Mouse (Mus musculus) limb, embryonic 14.5 days (tissue): ENCODE measurements around the gene Bbc3. TPM values are rescaled to one million over a fixed set of nuclear protein-coding genes. Genes with fewer than 3 reads are reported as not detected.

Source experiments
- ATAC-seq: fragments of 200-750 bp; cut with Nextera tagmentation; 2 replicates; pipeline ENCODE4 v1.8.0; 2017; ENCODE audit warnings: low read depth, moderate number of reproducible peaks, moderate TSS enrichment; ENCODE audit not compliant: low FRiP score
- DNase-seq: peaks from one replicate; pipeline ENCODE4 v3.0.0-alpha.2; 2015; ENCODE audit warnings: low spot score
- H3K27ac ChIP-seq: fragments of 300-500 bp; sonication (generic); replicated peaks from 2 replicates; pipeline ENCODE4 v1.5.1; 2014; ENCODE audit warnings: low read depth, mild to moderate bottlenecking, low read length, moderate library complexity, mixed read lengths
- H3K27me3 ChIP-seq: fragments of 300-500 bp; sonication (generic); 2 replicates; pipeline ENCODE4 v1.6.1; 2014; ENCODE audit warnings: low read length, mixed read lengths; ENCODE audit not compliant: control insufficient read depth, insufficient read depth
- H3K36me3 ChIP-seq: fragments of 300-500 bp; sonication (generic); 2 replicates; pipeline ENCODE4 v1.6.1; 2014; ENCODE audit warnings: mild to moderate bottlenecking, low read length, moderate library complexity, mixed read lengths; ENCODE audit not compliant: control insufficient read depth, insufficient read depth
- H3K4me1 ChIP-seq: fragments of 300-500 bp; sonication (generic); 2 replicates; pipeline ENCODE4 v1.6.1; 2014; ENCODE audit warnings: antibody characterized with exemption, low read length, mixed read lengths; ENCODE audit not compliant: control insufficient read depth, insufficient read depth
- H3K4me2 ChIP-seq: fragments of 300-500 bp; sonication (generic); replicated peaks from 2 replicates; pipeline ENCODE4 v1.6.1; 2014; ENCODE audit warnings: low read depth, mild to moderate bottlenecking, low read length, moderate library complexity; ENCODE audit not compliant: severe bottlenecking
- H3K4me3 ChIP-seq: fragments of 300-500 bp; sonication (generic); replicated peaks from 2 replicates; pipeline ENCODE4 v1.5.1; 2014; ENCODE audit warnings: low read length
- H3K9ac ChIP-seq: fragments of 300-500 bp; sonication (generic); 2 replicates; pipeline ENCODE4 v1.6.1; 2014; ENCODE audit warnings: mild to moderate bottlenecking, low read depth, low read length, moderate library complexity; ENCODE audit not compliant: severe bottlenecking
- H3K9me3 ChIP-seq: fragments of 300-500 bp; sonication (generic); 2 replicates; pipeline ENCODE4 v1.6.1; 2016; ENCODE audit warnings: low read length; ENCODE audit not compliant: control insufficient read depth
- POLR2A ChIP-seq: fragments of 200-500 bp; IDR thresholded peaks from 2 replicates; pipeline ENCODE4 v1.8.0; 2012; ENCODE audit warnings: inconsistent platforms, mild to moderate bottlenecking, moderate library complexity, borderline replicate concordance; ENCODE audit not compliant: insufficient read depth, insufficient read length; ENCODE audit errors: extremely low read depth
- WGBS: fragments of 180-500 bp; shearing (Covaris S2); extraction: QIAGEN DNeasy Blood & Tissue Kit; methylation state at CpG from one replicate; pipeline ENCODE4 v1.1.7; 2014; 5-methylcytosine and 5-hydroxymethylcytosine counted together
- polyA plus RNA-seq, 2 experiments: library from polyadenylated mRNA; depleted of rRNA in 1 of 2; stranded (reverse) in 1 of 2; unstranded in 1 of 2; fragments of >200 nt; fragmentation: Nextera tagmentation in 1 of 2; extraction: Ambion mirVana in 1 of 2; gene quantifications; 2 replicates each; pipeline versions ENCODE4 v1.2.1 to v1.2.3; 2012 to 2014

Bbc3 gene
- polyA plus RNA-seq, 2 experiments = 3.7 to 7.4 TPM

DNA sequence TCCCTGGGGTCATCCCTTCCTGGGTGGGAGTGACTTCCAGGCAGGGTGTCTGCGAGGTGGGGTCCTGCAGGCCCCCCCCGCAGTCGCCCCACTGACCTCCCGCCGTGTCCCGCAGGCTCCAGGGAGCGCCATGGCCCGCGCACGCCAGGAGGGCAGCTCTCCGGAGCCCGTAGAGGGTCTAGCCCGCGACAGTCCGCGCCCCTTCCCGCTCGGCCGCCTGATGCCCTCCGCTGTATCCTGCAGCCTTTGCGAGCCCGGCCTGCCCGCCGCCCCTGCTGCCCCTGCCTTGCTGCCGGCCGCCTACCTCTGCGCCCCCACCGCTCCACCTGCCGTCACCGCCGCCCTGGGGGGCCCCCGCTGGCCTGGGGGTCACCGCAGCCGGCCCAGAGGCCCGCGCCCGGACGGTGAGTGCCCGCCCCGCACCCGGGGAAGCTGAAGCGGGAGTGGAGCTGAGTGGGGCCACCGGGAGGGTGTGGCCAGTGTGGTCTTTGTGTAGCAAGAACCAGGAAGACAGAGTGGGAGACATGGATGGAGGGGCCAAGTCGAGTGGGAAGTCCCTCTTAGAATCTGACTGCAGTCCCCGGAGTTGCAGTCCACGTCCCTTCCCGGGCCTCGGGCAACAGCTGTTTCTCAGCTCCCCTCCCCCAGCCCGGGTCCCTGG is 3.9 kb downstream of the Bbc3 start:
- Histone ChIP-seq H3K36me3 (peaks cover 6% of the 10 kb centered on the region; the same call in 1 of the 2 replicates), H3K9me3 (no peaks in the 10 kb centered on the region), H3K4me3 (peak overlapping the region; percentile 61), H3K27ac (peak overlapping the region; percentile 52; the same call in 1 of the 2 replicates), H3K4me1 (peaks cover 42% of the 10 kb centered on the region), H3K27me3 (0 out of 2 replicates have a peak, but pooled peaks cover 5% of the 10 kb centered on the region), H3K9ac (peak overlapping the region; percentile 69), H3K4me2 (peak overlapping the region; percentile 97)
- no peak for TF ChIP-seq POLR2A
- WGBS = under 1% methylated on average over 49 of the region's 49 CpGs
- DNase-seq = peak; percentile 39
- no peak for ATAC-seq

DNA sequence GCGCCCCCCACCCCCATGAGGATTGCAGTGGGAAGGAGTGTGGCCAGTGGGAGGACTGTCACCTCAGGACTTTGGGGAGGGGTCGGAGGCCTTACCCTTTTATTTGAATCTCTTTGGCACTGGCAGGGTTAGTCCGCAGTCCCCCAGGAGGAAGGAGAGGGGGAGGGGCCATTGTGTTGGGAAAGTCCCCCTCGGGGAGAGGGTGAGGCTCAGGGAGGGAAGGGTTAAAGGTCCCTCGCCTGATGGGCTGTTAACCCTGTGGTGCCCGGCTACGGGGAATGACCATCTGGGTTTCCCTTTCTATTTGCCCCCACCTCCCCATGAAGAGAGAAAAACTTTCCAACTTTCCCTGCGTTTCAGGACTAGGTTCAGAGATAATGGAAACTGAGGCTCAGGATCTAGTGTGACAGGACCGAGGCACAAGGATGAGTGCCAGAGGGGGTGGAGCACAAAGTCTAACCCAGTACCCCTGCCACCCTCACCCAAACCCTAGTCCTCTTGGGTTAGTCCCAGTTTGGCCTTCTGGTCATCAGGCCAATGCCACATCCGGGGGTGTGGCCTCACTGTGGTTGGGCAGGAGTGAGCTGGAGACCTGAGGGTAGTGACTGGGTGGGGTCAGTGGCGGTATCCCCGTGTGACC is 4.6 kb downstream of the Bbc3 start:
- 0% methylated on average over 11 of the region's 12 CpGs for WGBS
- DNase-seq = peak; percentile 53

GRCm38 (mm10) chr7:16313481-16314220 is 5.5 kb downstream of the Bbc3 start:
- ATAC-seq = peak; percentile 74
- Histone ChIP-seq H3K4me1 (peaks cover 42% of the 10 kb centered on the region), H3K36me3 (peaks cover 6% of the 10 kb centered on the region; the same call in 1 of the 2 replicates), H3K27ac (peak overlapping the region; percentile 86), H3K4me2 (peak overlapping the region; percentile 97), H3K4me3 (peak overlapping the region; percentile 61), H3K9me3 (no peaks in the 10 kb centered on the region), H3K9ac (peak overlapping the region; percentile 77), H3K27me3 (0 out of 2 replicates have a peak, but pooled peaks cover 5% of the 10 kb centered on the region)
- peak; percentile 86; the same call in 1 of the 2 replicates for TF ChIP-seq POLR2A
- DNase-seq = peak; percentile 87
- under 1% methylated on average over 35 of the region's 66 CpGs for WGBS

More for the DNA sequence above, 4.6 kb downstream of the Bbc3 start:
- H3K9ac ChIP-seq = peak overlapping the region; percentile 77
- ATAC-seq = no peak
- peak overlapping the region; percentile 97 for H3K4me2 ChIP-seq
- H3K27me3 ChIP-seq = 0 out of 2 replicates have a peak, but pooled peaks cover 5% of the 10 kb centered on the region
- no peak for TF ChIP-seq POLR2A
- H3K9me3 ChIP-seq = no peaks in the 10 kb centered on the region
- peak overlapping the region; percentile 86 for H3K27ac ChIP-seq
- peaks cover 6% of the 10 kb centered on the region; the same call in 1 of the 2 replicates for H3K36me3 ChIP-seq
- H3K4me1 ChIP-seq = peaks cover 42% of the 10 kb centered on the region
- H3K4me3 ChIP-seq = peak overlapping the region; percentile 61

DNA sequence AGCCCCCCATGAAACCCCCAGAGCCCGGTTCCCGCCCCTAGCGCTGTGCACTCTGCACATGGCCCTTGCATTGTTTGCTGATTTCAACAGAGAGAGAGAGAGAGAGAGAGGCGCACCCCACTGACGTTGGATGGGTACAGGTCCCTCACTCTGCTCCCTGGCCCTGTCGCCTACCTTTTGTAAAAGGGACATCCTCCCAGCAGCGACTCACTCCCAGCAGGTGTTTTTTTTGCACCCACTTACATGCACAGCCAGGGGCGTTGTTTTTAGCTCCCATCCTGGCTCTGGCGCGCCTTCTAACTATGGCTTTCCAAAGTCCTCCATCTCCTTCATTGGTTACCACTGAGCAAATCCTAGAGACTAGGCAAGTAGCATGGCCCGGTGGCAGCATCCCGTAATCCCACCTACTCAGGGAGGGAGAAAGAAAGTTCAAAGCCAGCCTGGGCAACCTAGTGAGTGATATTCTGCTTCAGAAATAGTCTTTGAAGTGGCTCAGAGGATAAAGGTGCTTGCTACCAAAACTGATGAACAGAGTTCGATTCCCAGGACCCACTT is 6.1 kb downstream of the Bbc3 start:
- 12% methylated on average over 10 of the region's 13 CpGs for WGBS
- Histone ChIP-seq H3K27ac (peak overlapping the region; percentile 86), H3K4me1 (peaks cover 36% of the 10 kb centered on the region), H3K9me3 (no peaks in the 10 kb centered on the region), H3K36me3 (peaks cover 6% of the 10 kb centered on the region; the same call in 1 of the 2 replicates), H3K27me3 (0 out of 2 replicates have a peak, but pooled peaks cover 5% of the 10 kb centered on the region), H3K4me3 (peak overlapping the region; percentile 61), H3K4me2 (peak overlapping the region; percentile 97), H3K9ac (peak overlapping the region; percentile 77)
- TF ChIP-seq POLR2A = no peak
- ATAC-seq (no peak), DNase-seq (no peak)
